Mouse (Mus musculus) frontal cortex, postnatal 25 days (tissue): ENCODE data around the gene Gm17349.
"Not testable (repeated sequence)": the region's sequence is repeated elsewhere in the genome, so short reads cannot be mapped to it uniquely, and the experiment has no call there.

Experiments
- DNase-seq, 2 experiments: peaks; one replicate each; pipeline ENCODE4 v3.0.0; 2022; ENCODE audit warnings: low spot score in 2 of 2

The Gm17349 gene

DNA sequence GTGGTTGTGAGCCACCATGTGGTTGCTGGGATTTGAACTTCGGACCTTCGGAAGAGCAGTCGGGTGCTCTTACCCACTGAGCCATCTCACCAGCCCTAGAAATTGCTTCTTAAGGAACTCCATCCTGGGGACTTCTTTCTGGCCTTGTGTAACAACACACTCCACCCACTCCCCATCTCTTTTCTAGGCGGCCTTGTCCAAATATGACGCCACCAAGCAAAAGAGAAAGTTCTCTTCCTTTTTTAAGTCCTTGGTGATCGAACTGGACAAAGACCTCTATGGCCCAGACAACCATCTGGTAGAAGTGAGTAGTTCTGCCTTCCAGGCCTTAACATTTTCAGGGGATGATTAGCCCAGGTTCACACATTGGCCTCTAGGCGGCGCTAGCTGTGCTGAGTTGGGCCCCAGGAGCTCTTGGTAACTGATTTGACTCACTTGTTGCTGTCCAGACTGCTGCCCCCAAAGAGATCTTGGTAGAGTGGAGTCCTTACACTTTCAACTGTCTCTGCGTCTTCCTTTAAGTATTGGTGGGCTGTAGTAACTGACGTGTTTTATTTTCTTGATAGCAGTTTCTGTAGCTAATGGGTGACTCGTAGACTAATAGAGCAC lies at the start of gene Gm17349:
Gene Gm17349, minus strand, starts transcription at position 51 of the 609 bp plus-strand sequence.
- DNase-seq: peak in 1 of 2 experiments; percentile 50

DNA sequence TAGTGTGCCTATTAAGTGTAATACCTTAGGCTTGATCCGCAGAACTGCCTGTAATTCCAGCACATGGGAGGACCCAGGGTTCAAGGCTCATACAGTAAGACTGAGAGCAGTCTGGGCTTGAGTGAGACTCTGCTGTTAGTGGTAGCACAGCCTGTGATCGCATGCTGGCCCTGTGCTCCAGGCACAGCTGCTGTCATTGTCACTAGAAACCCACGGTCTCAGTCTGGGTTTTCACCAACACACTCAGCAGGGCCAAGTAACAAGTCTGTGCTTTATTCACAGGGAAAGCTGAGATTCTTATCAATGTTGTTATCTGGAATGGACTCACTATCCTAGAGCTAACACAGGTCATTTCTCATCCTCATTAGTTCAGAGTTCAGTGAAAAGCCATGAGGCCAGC lies 48.9 kb upstream of the Gm17349 start:
- DNase-seq: no peak

GRCm38 (mm10) chr15:99740229-99740628 lies 34.9 kb upstream of the Gm17349 start:
- DNase-seq: no peak

GRCm38 (mm10) chr15:99736675-99737074 lies 31.4 kb upstream of the Gm17349 start:
- DNase-seq: no peak

DNA sequence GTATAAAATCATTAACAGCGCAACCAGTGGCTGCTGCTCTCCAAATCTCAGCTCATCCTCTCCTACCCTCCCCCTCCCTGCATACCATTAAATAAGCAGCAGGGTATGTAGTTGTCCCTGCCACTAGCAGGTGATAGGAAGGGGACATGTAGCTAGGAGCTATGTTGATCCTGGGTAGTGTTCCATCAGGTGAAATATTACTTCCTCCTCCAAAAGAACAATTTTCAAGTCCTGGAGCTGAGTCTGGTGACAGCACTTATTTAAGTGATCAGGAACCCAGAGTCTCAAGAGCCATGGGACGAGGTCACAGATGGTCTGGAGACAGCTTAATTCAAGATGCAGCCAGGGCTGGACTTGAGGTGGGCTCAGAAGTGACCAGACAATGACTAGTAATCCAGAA lies 30.3 kb upstream of the Gm17349 start:
- DNase-seq: peak; percentile 100

GRCm38 (mm10) chr15:99733186-99733585 lies 27.9 kb upstream of the Gm17349 start:
- DNase-seq: no peak

DNA sequence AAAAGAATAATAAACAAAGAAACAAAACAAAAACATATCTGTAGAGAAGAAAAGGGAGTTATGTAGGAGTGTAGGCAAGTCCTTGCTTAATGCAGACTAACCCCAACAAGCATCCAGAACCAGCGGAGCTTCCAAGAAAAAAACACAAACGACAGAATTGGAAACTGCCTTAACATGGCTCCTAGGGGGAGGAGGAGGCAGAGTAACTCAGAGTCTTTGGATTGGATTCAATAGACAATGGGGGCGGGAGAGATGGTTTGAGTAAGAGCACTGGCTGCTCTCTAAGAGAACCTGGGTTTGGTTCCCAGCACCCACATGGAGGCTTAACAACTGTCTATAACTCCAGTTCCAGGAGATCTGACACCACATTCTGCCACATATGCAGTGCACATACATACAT lies 26.4 kb upstream of the Gm17349 start:
- no peak for DNase-seq

DNA sequence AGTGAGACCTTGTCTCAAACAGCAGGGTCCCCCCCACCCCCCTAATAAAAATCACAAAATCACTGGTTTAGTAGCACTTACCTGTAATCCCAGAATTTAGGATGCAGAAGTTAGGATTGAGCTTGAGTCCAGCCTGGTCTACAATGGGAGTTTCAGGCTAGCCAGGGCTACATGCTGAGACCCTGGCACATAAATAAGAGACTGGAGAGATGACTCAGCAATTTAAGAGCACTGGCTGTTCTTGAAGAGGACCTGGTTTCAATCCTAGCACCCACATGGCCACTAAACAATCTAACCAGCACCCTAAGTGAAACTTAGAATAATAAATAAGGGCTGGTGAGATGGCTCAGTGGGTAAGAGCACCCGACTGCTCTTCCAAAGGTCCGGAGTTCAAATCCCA lies 25.9 kb upstream of the Gm17349 start:
- DNase-seq: no peak

- no peak for DNase-seq
Measured at GRCm38 (mm10) chr15:99729056-99729783, 23.9 kb upstream of the Gm17349 start.

- no peak for DNase-seq
Measured at GRCm38 (mm10) chr15:99728211-99728610, 22.9 kb upstream of the Gm17349 start.

- no peak for DNase-seq
Measured at GRCm38 (mm10) chr15:99727525-99727924, 22.2 kb upstream of the Gm17349 start.

DNA sequence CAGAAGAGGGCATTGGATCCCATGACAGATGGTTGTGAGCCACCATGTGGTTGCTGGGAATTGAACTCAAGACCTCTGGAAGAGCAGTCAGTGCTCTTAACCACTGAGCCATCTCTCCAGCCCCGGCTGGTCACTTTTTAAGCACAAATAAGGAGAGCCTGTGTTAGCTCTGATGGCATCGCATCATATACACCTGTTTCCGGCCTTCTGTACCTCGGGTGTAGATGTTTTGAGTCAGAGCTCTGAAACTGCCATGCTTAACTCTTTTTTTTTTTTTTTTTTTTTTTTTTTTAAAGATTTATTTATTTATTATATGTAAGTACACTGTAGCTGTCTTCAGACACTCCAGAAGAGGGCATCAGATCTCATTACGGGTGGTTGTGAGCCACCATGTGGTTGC lies 21.7 kb upstream of the Gm17349 start:
- DNase-seq: not testable (repeated sequence)

DNA sequence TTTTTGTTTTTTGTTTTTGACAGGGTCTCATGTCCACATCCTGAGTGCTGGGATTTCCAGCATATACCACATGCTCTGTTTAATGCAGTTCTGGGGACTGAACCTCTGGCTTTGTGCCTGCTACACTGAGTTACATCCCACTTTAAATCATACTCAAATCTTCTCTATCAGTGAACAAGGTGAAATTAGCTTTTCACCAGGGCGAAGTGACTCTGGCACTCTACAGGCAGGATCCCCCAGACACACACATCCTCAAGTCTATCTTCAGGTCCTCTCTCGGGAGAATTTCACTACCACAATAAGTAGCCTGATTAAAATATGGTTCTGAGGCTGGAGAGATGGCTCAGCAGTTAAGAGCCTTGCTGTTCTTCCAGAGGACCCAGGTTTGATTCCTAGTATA lies 21.3 kb upstream of the Gm17349 start:
- DNase-seq: no peak

DNA sequence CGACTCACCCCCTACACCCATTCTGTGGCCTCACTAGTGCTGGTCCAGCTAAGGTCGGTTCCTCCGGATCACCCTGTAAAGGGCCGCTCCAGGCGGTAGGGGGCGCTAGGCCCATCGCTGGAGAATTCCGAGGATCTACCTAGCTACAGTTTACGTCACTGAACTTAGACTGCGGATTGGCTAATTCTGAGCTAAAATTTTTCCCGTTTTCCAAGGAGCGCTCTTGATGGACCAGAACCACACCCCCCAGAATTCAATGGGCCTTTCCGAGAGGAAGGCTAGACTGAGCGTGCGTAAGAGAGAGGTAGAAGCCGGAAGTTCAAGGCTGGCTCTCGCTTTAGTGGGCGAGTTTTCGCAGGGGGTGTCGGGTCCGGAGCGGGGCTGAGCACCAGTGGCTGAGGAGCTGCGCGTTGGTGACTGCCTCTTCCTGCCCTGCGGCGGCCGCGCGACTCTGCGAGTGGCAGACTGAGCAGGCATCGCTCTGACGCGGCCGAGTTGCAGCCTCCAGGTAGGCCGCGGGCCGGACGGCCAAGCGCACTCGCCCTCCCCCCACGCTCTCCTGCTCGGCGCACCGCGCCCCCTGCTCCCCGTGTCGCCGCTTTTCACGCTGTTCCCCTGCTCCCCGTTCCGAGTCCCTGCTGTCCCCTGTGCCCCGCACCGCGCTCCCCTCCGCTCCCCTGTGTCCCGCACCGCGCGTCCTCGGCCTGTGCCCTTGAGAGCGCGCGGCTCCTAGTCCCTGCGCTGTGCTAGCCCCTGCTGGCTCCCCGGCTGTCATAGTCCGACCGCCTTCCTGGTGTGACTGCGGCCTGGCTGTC lies 20.3 kb upstream of the Gm17349 start, which contains the start of gene Cox14:
Gene Cox14, plus strand, starts transcription at position 278 of the 815 bp plus-strand sequence.
- peak; percentile 92 to 94 for DNase-seq

DNA sequence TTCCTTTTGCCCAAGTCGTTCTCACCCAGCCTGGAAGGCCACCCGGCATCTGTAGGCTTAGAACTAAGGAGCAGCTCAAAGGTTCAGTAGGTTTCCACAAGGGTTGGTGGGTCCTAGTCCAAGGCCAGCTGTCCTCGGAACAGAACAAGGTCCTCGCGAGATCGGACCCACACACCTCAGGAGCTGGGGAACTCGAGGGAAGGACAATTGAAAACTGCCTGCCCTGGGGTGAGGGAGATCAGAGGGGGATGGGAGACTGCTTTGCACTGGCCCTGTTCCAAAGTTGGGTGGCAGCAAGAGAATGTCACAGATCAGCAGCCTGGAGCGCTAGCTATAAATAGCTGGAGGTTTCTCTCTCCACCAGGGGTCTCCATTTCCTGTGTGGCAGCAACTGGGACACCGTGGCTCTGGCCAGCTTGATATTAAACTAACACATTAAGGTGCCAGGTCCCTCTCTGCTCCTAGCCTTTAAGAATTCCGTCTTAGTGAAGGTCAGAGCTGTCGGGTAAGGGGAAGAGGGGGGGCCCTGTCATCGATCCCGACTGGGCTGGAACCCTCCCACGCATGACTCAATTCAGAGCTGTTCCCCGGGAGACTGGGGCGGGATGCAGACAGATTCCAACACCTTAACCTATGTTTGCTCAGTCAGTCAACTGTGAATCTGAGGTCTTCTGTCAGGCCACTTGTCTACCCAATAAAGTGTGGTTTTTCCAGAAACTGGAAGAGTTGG lies 19.2 kb upstream of the Gm17349 start:
- peak; percentile 52 to 61 for DNase-seq

- DNase-seq: peak in 1 of 2 experiments; percentile 44
Measured at GRCm38 (mm10) chr15:99723515-99724291, 18.4 kb upstream of the Gm17349 start.

DNA sequence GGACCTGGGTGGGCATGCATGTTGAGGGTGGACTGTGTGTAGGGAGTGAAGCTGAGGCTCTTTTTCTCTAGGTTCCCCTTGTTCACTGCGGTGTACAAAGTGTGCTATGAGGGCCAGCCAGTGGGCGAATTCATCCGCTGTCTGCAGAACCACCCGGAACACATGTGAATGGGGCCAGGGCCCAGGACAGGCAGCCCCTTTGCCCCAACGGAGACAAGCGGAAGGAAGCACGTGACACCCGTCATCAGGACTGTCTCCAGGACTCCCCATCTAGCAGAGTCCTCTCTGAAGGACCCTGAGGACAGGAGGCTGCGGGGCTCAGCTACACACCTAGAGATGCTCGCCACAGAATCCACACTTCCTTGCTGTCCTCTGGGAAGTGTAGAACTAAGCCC lies 17.8 kb upstream of the Gm17349 start:
- no peak for DNase-seq

GRCm38 (mm10) chr15:99721921-99722743 lies 16.8 kb upstream of the Gm17349 start:
- no peak for DNase-seq

- DNase-seq: no peak
Measured at GRCm38 (mm10) chr15:99719865-99720264, 14.6 kb upstream of the Gm17349 start.

DNA sequence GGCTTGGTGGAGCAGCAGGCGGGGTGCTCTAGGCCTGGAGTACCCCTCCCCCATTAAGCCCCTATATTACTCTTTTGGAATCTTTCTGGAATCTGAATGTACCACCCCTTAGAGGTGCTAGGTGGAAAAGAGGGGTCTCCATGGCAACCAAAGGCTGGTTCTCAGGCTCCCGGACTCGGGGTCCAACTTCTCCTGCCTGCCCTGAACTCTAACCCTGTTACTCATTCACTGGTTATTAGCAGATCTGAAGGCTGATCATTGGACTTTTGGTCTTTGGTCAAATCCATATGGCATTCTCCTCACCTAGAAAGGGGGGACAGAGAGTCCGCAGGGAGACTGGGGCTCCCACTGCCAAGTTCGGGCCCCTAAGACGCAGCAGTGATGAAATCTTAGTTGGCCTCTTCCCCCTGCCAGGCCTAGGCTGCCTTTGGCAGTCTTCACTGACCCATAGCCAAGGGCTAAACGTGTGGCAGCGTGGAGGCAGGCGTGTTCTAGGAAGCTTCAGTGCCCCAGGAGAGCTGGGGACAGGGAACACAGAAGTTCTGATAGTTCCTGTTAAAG lies 13.3 kb upstream of the Gm17349 start:
- DNase-seq: no peak
